Mouse (Mus musculus): ENCODE measurements around the gene Stk32c.

Gene Stk32c

GRCm38 (mm10) chr7:139228447-139229171, 15.5 kb upstream of the Stk32c start:
- no peak for DNase-seq

DNA sequence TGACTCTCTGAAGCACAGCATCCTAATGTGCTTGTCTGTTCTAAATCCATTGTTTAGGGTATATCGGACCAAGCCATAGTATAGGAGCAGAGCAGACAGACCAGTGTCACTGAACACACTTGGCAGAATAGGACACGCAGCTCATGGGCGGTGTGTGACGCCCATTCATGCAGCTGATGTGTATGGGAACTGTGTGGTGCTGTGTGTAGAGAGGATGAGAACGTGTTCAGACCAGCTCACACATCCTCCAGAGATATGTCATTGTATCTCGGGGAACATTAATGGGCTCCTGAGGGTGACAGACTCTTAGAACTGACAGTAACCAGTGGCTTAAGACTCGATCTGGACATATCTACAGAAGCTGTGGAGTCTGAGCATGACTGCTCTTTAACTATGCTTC, 13.3 kb upstream of the Stk32c start:
- no peak for DNase-seq

DNA sequence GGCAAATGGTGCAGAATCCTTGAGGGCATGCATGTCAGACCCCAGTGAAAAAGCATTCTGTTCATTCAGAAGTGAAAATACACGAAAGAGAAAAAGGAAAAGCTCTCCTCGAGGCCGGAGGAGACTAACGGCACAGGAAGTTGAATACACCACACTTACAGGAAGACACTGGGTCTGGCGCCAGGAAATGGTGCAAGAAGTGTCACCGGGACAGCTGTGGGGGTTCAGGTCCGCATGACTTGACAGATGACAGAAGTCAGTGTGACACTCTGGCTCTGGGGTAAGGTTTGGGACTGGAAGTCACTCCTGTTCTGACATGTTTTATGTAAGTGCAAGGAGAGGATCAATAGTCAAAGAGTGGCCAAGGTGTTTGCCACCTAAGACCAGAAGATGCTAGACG, 11.6 kb upstream of the Stk32c start:
- DNase-seq = peak; percentile 3

DNA sequence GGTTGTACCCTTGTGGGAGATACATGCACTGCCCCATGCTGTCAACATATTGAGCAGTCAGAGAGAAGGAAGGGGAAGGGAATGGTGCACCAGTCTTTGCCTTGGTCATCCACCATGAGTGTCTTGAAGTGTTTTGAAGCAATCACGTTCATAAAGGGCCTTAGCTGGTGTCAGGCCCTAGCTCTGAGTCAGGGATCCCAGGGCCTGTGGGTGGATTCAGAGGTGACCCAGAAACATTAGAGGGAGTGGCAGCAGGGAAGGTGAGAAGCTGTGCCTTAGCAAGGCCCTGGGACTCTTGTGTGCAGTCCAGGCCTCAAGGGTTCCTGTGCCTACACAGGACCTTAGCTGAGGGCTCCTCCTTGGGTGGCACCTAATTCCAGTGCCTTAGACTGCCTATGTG, 11.0 kb upstream of the Stk32c start:
- peak; percentile 0 for DNase-seq

DNA sequence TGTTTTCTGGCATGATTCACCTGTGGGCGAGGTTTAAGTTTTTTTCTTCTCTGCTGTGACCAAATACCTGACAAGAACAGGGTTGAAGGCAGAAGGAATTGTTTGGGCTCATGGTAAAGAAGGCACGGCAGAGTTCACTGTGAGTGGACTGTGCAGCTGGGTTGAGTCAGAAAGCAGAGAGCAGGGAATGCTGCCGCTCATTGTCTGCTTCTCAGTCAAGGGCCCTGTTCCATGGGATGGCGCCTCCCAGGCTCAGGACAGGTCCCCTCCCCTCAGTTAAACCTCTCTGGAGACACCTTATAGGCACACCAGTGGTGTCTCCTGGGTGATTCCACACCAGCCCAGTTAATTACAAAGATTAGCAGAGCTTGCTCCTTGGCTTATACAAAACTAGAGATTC, 9.2 kb upstream of the Stk32c start:
- peak; percentile 1 for DNase-seq

DNA sequence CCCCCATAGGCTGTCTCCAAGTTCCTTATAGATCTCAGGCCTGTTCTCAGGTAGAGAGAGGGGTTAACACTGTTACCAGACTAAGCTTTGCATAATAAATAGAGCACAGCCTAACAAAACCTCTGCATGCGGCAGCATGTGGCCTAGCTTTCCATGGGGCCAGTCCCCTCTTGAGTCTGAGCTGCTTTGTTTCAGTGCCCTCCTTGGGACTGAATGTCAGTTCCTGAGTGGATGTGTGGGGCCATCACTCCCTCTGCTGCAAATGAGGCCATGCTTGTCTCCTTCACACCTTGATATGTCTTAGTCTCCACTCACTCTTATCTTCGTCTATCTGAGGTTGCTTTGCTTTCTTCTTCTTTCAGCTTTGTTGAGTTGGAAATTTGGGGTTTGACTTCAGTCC, 8.7 kb upstream of the Stk32c start:
- peak; percentile 1 for DNase-seq

GRCm38 (mm10) chr7:139221072-139221471, 8.0 kb upstream of the Stk32c start:
- peak; percentile 2 for DNase-seq

DNA sequence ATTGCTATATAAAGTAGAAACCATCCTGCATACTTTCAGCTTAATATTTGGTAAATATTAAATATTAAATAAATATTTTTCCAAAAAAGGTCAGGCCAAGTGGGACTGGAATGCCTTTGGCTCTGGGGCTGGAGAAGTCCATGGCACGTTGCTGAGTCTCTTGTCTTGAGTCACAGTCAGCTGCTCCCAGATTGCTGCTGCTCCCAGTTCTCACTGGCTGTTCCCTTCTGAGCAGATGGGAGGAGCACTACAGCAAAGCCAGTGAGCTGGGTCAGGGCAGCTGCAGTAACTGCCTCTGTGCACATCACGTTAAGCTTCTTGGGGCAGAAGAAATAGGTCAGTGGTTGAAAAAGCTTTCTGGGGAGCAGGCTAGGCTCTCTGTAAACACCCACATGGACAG, 7.2 kb upstream of the Stk32c start:
- DNase-seq = peak; percentile 6

DNA sequence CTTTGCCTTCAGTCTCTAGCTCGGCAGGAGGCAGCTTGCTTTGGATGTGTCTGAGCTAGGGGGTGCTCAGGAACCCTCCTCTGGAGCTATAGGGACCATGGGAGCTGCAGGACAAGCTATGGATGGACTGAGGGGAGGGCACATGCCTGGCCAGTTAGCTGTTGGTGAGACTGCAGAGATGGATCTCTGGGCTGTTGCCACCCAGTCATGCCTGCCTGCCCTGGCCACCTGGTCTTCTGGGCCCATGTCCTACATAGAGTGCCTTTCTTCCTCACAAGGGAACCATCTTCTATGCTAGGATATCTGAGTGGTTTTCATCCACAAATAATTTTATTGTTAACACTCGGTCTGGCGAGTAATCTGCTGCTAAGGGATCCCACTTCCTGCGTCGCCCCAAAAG, 6.4 kb upstream of the Stk32c start:
- DNase-seq = peak; percentile 29

GRCm38 (mm10) chr7:139218641-139219415, 5.7 kb upstream of the Stk32c start:
- DNase-seq = peak; percentile 42

GRCm38 (mm10) chr7:139217046-139217445, 3.9 kb upstream of the Stk32c start:
- no peak for DNase-seq

DNA sequence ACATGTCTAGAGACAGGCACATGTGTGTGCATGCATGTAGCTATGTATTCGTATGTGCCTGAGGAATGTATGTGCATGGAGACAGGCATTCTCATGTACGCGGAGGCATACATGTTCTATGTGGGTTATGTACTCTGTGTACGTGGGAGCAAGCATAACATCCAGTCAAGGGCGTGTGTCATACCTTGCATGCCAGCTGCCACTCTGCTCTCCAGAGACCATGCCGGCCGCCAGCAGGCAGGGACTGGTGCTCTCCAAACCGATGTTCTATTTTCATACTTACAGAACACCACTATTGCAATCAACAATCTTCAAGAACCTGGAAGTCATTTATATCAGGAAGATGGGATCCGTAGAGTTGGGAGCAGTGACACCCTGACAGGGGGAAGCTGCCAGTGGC, 3.4 kb upstream of the Stk32c start:
- no peak for DNase-seq

DNA sequence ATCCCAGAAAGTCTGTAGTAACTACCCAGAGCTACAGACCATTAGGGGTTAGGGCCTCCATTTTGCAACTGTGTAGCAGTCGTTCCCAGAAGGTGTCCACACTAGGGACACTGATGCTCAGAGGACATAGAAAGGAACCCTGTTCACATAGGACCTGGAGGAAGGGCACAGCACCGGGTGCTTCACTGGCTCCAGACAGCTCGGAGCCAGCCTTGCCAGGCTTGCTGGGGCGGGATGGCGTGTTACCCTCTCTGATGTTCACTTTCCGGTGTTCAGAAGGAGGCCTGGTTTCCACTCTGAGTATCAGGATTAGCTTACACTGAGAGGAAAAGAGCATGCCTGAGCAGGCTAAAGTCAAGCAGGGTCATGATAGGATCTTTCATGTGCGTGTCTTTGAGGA, 2.8 kb upstream of the Stk32c start:
- peak; percentile 15 for DNase-seq

DNA sequence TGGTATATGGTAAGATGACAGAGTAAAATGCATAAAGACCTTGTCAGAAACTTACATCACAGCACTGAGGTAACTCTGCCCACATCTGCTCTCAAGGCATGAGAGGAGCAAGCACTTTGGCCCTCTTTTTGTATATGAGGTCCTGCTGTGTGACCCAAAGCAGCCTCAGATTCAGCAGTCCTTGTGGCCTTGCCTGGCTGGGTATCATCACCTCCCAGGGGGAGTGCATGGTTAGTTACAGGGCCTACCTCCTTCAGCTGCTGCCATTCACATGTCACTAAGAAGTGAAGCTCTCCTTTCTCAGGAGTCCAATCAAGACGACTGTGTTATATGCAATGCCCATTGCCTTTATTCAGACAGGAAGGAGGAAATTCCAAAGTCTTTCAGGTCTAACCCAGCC, 2.4 kb upstream of the Stk32c start:
- peak; percentile 6 for DNase-seq

DNA sequence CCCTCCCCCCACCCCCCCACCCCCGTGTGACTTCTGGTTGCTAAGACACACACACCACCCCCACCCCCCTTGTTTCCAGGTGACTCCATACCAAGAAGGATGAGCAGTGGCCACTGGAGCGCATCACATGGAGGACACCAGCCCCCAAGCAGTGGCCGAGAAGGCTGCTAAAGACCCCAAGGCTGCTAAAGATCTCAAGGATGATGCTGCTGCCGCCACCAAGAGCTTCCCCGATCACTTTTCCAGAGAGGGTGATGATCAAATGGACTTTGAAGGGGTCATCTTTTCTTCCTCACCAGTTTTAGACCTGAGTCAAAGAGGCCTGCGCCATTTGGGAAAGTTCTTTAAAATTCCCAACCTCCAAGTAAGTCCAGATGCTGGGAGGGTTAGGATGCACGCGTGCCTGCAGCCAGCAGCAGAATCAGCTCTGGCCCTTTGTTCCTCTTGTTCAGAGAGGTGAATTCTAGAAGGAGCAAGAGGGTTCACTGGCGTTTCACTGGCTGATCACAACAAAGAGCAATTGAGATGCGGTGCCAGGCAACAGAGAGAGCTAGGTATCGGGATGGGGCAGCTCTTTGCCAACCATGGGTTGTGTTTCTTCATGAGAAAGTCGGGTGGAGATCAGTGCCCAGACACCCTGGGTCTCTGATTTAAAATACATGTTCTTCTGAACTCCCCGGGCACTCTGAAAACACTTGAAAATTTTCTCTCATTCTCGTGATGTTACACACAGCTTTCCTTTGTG, 1.7 kb upstream of the Stk32c start:
- peak; percentile 36 for DNase-seq

DNA sequence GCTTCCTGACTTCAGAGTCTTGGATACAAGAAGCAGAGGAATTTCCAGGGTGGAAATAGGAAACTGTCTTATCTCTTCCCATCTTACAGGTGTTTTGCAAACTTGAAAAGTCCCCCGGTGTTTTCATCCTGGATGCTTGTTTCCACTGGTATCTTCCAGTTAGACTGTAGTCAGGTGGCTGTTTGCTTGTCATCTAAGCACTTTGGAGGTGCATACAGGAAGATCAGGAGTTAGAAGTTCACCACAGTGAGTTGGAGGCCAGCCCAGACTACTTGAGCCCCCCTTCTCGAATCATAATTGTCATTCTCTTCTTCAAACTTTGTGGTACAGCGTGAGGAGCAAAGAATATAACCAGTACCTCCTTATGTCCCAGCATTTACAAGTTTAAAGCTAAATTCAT, 1.1 kb upstream of the Stk32c start:
- DNase-seq = peak; percentile 34

DNA sequence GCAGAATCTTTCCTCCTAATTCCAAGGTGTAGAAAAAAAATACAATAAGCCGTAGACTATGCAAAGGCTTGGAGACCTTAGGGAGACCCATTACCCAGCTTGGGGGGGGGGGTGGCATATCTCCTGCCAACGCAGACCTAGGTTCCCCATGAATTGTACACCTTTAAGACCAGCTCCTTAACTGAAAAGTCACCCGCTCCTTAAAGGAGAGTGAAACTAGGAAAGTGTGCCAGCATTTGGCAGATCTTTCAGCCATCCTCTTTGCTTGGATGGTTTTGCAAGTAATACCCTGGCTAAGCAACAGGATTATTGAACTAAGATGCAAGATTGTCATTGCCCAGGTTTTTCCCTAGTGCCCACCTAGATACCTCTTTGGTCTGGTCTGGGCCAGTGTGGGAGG, 644 bp upstream of the Stk32c start:
- DNase-seq = peak; percentile 45

DNA sequence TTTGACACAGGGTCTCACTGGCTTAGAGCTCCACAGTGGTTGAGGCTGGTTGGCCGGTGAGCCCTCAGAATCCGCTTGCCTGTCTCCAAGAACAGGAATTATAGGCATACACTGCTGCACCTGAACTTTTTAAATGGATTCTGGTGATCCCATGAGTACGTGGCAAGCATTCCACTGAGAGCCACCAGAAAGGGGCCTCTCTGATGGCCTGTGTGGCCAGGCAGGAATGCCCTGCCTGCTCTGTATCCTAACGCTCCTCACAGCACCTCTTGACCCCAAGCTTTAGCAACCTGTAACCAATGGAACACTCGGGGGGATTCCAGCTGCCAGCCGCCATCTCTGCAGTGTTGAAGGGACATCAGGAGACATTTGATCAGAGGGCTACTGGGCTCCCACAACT, 1.3 kb downstream of the Stk32c start:
- DNase-seq = peak; percentile 36

GRCm38 (mm10) chr7:139208773-139209095, 4.4 kb downstream of the Stk32c start:
- DNase-seq = peak; percentile 14

- peak; percentile 36 for DNase-seq
Measured at GRCm38 (mm10) chr7:139208023-139208772, 4.9 kb downstream of the Stk32c start.

DNA sequence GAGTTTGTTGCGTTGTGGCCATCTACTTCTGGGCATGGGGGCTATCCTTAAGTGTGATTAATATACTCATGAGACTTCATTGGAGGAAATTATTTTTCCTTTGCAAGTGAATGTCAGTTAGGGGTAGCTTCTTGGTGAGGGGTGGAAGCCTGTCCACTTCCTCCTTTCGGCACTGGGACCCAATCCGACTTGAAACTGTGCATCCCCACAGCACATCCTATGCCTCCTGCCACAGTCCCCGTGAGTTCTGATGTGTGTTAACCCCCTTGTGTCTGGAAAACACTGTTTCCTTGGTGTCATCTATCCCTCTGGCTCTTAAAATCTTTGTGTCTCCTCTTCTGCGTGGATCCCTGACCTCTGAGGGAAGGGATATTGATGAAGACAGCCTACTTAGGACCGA, 11.9 kb downstream of the Stk32c start:
- DNase-seq = peak; percentile 0

DNA sequence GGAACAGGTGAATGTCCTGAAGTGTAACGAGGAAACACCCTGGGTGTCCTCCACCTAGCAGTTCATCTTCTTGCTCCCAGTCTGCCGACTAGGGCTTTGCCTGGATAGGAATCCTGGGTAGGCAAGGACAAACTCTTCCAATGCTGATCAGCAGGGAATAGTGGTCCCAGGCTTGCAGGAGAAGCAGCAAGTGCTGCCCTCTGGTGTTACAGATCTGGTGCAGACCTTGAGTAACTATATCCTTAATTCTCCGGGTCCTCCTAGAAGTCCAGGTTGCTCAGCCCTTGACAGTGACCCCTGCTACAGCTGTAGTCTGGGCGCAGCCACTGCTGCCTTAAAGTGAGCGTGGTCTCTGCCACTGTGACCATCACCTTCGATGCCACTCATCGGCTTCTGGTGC, 13.0 kb downstream of the Stk32c start:
- peak; percentile 64 for DNase-seq

GRCm38 (mm10) chr7:139197022-139197421, 16.1 kb downstream of the Stk32c start:
- DNase-seq = no peak
